Mouse (Mus musculus): ENCODE data around the gene Zc3hav1. TPM values are rescaled to one million over a fixed set of nuclear protein-coding genes. Genes with fewer than 3 reads are reported as not detected.

Zc3hav1 gene
- polyA plus RNA-seq, 1 experiment = 83.5 TPM

- no peak overlapping the region for H3K4me3 ChIP-seq (ENCODE audit: insufficient read depth, low read length)
These were observed 98.6 kb downstream of the Zc3hav1 start for GRCm38 (mm10) chr6:38255794-38256193.

More at GRCm38 (mm10) chr6:38255794-38256193, 98.6 kb downstream of the Zc3hav1 start:
- Histone ChIP-seq H3K27ac (ENCODE audit: insufficient read depth, low read depth, low read length) (no peak overlapping the region), H3K4me1 (ENCODE audit: control insufficient read depth, insufficient read depth, low read length) (0 out of 2 replicates have a peak, but pooled peaks cover 2% of the 10 kb centered on the region)
- TF ChIP-seq POLR2A (IDR thresholded peaks at IDR 0.05; ENCODE audit: borderline replicate concordance, low read depth, low read length) (no peak), CTCF (IDR thresholded peaks at IDR 0.05; ENCODE audit: low read depth, low read length) (no peak)

Other genes starting within 250 kb of the Zc3hav1 start
- gene Tmem213, start 245.3 kb downstream of the Zc3hav1 start, polyA plus RNA-seq (2012; ENCODE audit: insufficient read depth, insufficient read length, missing spikeins) = not detected in 2 replicates
- gene Atp6v0a4, start 230.0 kb downstream of the Zc3hav1 start, polyA plus RNA-seq (2012; ENCODE audit: insufficient read depth, insufficient read length, missing spikeins) = not detected in 2 replicates
- gene D630045J12Rik, start 100.6 kb downstream of the Zc3hav1 start, polyA plus RNA-seq (2012; ENCODE audit: insufficient read depth, insufficient read length, missing spikeins) = 0.11 and 0.20 TPM in 2 replicates
- 0.32 and 0.39 TPM in 2 replicates for gene Zc3hav1l, start 55.3 kb downstream of the Zc3hav1 start, polyA plus RNA-seq (2012; ENCODE audit: insufficient read depth, insufficient read length, missing spikeins)
- gene Ttc26, start 26.9 kb upstream of the Zc3hav1 start, polyA plus RNA-seq (2012; ENCODE audit: insufficient read depth, insufficient read length, missing spikeins) = 0.32 and 1.7 TPM in 2 replicates
- 23.2 and 26.4 TPM in 2 replicates for gene Ubn2, start 79.3 kb upstream of the Zc3hav1 start, polyA plus RNA-seq (2012; ENCODE audit: insufficient read depth, insufficient read length, missing spikeins)
- gene Fmc1, start 178.9 kb upstream of the Zc3hav1 start, polyA plus RNA-seq (2012; ENCODE audit: insufficient read depth, insufficient read length, missing spikeins) = 11.6 and 11.7 TPM in 2 replicates
- gene Luc7l2, start 196.7 kb upstream of the Zc3hav1 start, polyA plus RNA-seq (2012; ENCODE audit: insufficient read depth, insufficient read length, missing spikeins) = 204 and 243 TPM in 2 replicates

All from bone marrow macrophage, adult 2 months (primary cell).